13 mouse cellular contexts compared by ENCODE assay signal in genomic region chr5:112020882-112021281, GRCm38 (mm10).
DNase-seq lines count a peak whose midpoint lies in the region; ATAC-seq lines count a peak whose summit lies in the region.
"Had no signal": no experiment of that assay in that cellular context is flagged by ENCODE, and none has a peak within 500 bp of the region (broad histone marks: within the 10 kb centered on the region; RNA-seq: fewer than 3 reads in every experiment).

No protein-coding gene starts in this region.

- no peaks in the 10 kb centered on the region for H3K27me3 ChIP-seq in hindbrain, embryonic 15.5 days
- H3K27me3 ChIP-seq in hindbrain, embryonic 12.5 days = 0 out of 2 replicates have a peak, but pooled peaks cover 3% of the 10 kb centered on the region
- H3K27me3 ChIP-seq: embryonic facial prominence, embryonic 15.5 days had no signal

- no peaks in the 10 kb centered on the region for H3K36me3 ChIP-seq in hindbrain, embryonic 15.5 days
- H3K36me3 ChIP-seq in hindbrain, embryonic 12.5 days = no peaks in the 10 kb centered on the region
- H3K36me3 ChIP-seq: embryonic facial prominence, embryonic 15.5 days; heart, embryonic 13.5 days; limb, embryonic 12.5 days had no signal

- no peak overlapping the region for H3K4me2 ChIP-seq in hindbrain, embryonic 15.5 days
- H3K4me2 ChIP-seq in hindbrain, embryonic 12.5 days (replicated peaks) = no peak overlapping the region
- H3K4me2 ChIP-seq: embryonic facial prominence, embryonic 15.5 days; heart, embryonic 13.5 days; limb, embryonic 12.5 days had no signal

- H3K9me3 ChIP-seq in hindbrain, embryonic 15.5 days = no peaks in the 10 kb centered on the region
- no peaks in the 10 kb centered on the region for H3K9me3 ChIP-seq in hindbrain, embryonic 12.5 days (replicated peaks)
- H3K9me3 ChIP-seq: embryonic facial prominence, embryonic 15.5 days; heart, embryonic 13.5 days; limb, embryonic 12.5 days had no signal

- intact Hi-C loops in heart, postnatal 10 days (cut with DNase I) = no loop called here

- no peak overlapping the region for H3K27ac ChIP-seq in hindbrain, embryonic 15.5 days (replicated peaks)
- no peak overlapping the region for H3K27ac ChIP-seq in hindbrain, embryonic 12.5 days
- H3K27ac ChIP-seq: embryonic facial prominence, embryonic 15.5 days; heart, embryonic 13.5 days; kidney, postnatal 0 days; limb, embryonic 12.5 days had no signal

- peak; percentile 82 for ATAC-seq in hindbrain, embryonic 15.5 days (ENCODE audit: low FRiP score, low read depth)
- no peak for ATAC-seq in hindbrain, embryonic 12.5 days (ENCODE audit: low FRiP score)

- WGBS in hindbrain, embryonic 15.5 days = 53% methylated on average over 2 of the region's 2 CpGs
- 76% methylated on average over 2 of the region's 2 CpGs for WGBS in hindbrain, embryonic 12.5 days

- H3K4me3 ChIP-seq in hindbrain, embryonic 15.5 days = no peak overlapping the region
- H3K4me3 ChIP-seq in hindbrain, embryonic 12.5 days = no peak overlapping the region
- H3K4me3 ChIP-seq: embryonic facial prominence, embryonic 15.5 days; heart, embryonic 13.5 days; limb, embryonic 12.5 days had no signal

- H3K4me1 ChIP-seq in hindbrain, embryonic 15.5 days (replicated peaks) = peaks cover 2% of the 10 kb centered on the region; the same call in 1 of the 2 replicates
- peaks cover 5% of the 10 kb centered on the region for H3K4me1 ChIP-seq in hindbrain, embryonic 12.5 days
- H3K4me1 ChIP-seq: heart, embryonic 13.5 days; limb, embryonic 12.5 days had no signal

- no peak overlapping the region for H3K9ac ChIP-seq in hindbrain, embryonic 15.5 days
- H3K9ac ChIP-seq in hindbrain, embryonic 12.5 days = no peak overlapping the region
- H3K9ac ChIP-seq: embryonic facial prominence, embryonic 15.5 days; heart, embryonic 13.5 days; limb, embryonic 12.5 days had no signal

- DNase-seq in adrenal gland, postnatal 10 days = peak; percentile 56
- no peak for DNase-seq in adrenal gland, adult 2 months
- peak; percentile 5 for DNase-seq in adipocyte (ENCODE audit: low spot score)
- DNase-seq in heart, postnatal 10 days = peak; percentile 90 to 93
- DNase-seq in left cerebral cortex, adult 9 months (ENCODE audit: low spot score in 2 of 2) = no peak
- DNase-seq in urinary bladder, postnatal 14 days (ENCODE audit: low spot score) = no peak
- DNase-seq: lung, postnatal 36 days had no signal

Comparison
In these comparisons a context has a peak if more than half of its experiments do, and no peak if none do; other contexts are left out.
1. DNase-seq: peak in adrenal gland, postnatal 10 days (single experiment), adipocyte (single experiment) and heart, postnatal 10 days (2 of 2); none in adrenal gland, adult 2 months (single experiment), left cerebral cortex, adult 9 months (0 of 2) and urinary bladder, postnatal 14 days (single experiment).